In genomic region chr14:18210795-18211194, GRCm38 (mm10) we compare ENCODE assay signal across 8 mouse cellular contexts. TPM values are rescaled to one million over a fixed set of nuclear protein-coding genes. Genes with fewer than 3 reads are reported as not detected.
DNase-seq lines count a peak whose midpoint lies in the region; ATAC-seq and TF ChIP-seq lines count a peak whose summit lies in the region.

No protein-coding gene starts in this region.

- TF ChIP-seq CTCF in cortical plate, adult 2 months (IDR thresholded peaks at IDR 0.05; ENCODE audit: extremely low read depth, insufficient read depth, low read length): peak; percentile 40

- no peaks in the 10 kb centered on the region for H3K9me3 ChIP-seq in hindbrain, embryonic 14.5 days (ENCODE audit: control insufficient read depth, low read length)
- H3K9me3 ChIP-seq in midbrain, embryonic 11.5 days (ENCODE audit: control insufficient read depth, low read length): no peaks in the 10 kb centered on the region

- H3K4me2 ChIP-seq in hindbrain, embryonic 14.5 days (replicated peaks): no peak overlapping the region
- H3K4me2 ChIP-seq in midbrain, embryonic 11.5 days: no peak overlapping the region

- intact Hi-C loops in left cerebral cortex, postnatal 4 days (cut with DNase I): no loop called here

- H3K4me3 ChIP-seq in cortical plate, adult 2 months (ENCODE audit: insufficient read depth, low read length): no peak overlapping the region
- H3K4me3 ChIP-seq in hindbrain, embryonic 14.5 days (replicated peaks; ENCODE audit: low read length): no peak overlapping the region
- no peak overlapping the region for H3K4me3 ChIP-seq in midbrain, embryonic 11.5 days (ENCODE audit: low read depth, low read length)

- peak; percentile 53; the same call in 1 of the 2 replicates for ATAC-seq in hindbrain, embryonic 14.5 days (ENCODE audit: low FRiP score)
- ATAC-seq in midbrain, embryonic 11.5 days (ENCODE audit: low FRiP score): peak; percentile 70
- no peak for ATAC-seq in activated CD4-positive, CD25-positive, alpha-beta regulatory T cell, adult 4 months

- no peak for TF ChIP-seq POLR2A in cortical plate, adult 2 months (IDR thresholded peaks at IDR 0.05; ENCODE audit: extremely low read depth, insufficient read depth, low read length)

- WGBS in hindbrain, embryonic 14.5 days: 86% methylated on average over 3 of the region's 3 CpGs
- WGBS in midbrain, embryonic 11.5 days: 78% methylated on average over 3 of the region's 3 CpGs

- H3K27me3 ChIP-seq in hindbrain, embryonic 14.5 days (ENCODE audit: control insufficient read depth, insufficient read depth, low read length): no peaks in the 10 kb centered on the region
- no peaks in the 10 kb centered on the region for H3K27me3 ChIP-seq in midbrain, embryonic 11.5 days (ENCODE audit: control insufficient read depth, insufficient read depth, low read length)

- no peak overlapping the region for H3K9ac ChIP-seq in hindbrain, embryonic 14.5 days
- no peak overlapping the region for H3K9ac ChIP-seq in midbrain, embryonic 11.5 days (ENCODE audit: low read length)

- H3K36me3 ChIP-seq in hindbrain, embryonic 14.5 days (replicated peaks; ENCODE audit: control insufficient read depth, insufficient read depth): no peaks in the 10 kb centered on the region
- no peaks in the 10 kb centered on the region for H3K36me3 ChIP-seq in midbrain, embryonic 11.5 days (ENCODE audit: control insufficient read depth, insufficient read depth, low read length)

- H3K4me1 ChIP-seq in cortical plate, adult 2 months (ENCODE audit: control insufficient read depth, insufficient read depth, low read length): peaks cover 1% of the 10 kb centered on the region; the same call in 1 of the 2 replicates
- no peaks in the 10 kb centered on the region for H3K4me1 ChIP-seq in hindbrain, embryonic 14.5 days (replicated peaks; ENCODE audit: control insufficient read depth, insufficient read depth, low read length)
- no peaks in the 10 kb centered on the region for H3K4me1 ChIP-seq in midbrain, embryonic 11.5 days (ENCODE audit: control insufficient read depth, insufficient read depth, low read length)

- no peak overlapping the region for H3K27ac ChIP-seq in cortical plate, adult 2 months (ENCODE audit: insufficient read depth, low read length)
- no peak overlapping the region for H3K27ac ChIP-seq in hindbrain, embryonic 14.5 days
- no peak overlapping the region for H3K27ac ChIP-seq in midbrain, embryonic 11.5 days (ENCODE audit: low read depth, low read length)

- peak; percentile 42 for DNase-seq in left cerebral cortex, postnatal 4 days
- DNase-seq in left cerebral cortex, adult 8-10 months (ENCODE audit: low spot score in 2 of 2): no peak
- DNase-seq in hindbrain, embryonic 14.5 days (ENCODE audit: low spot score): peak; percentile 41
- no peak for DNase-seq in midbrain, embryonic 11.5 days (ENCODE audit: low spot score, missing footprints)
- DNase-seq in frontal cortex, postnatal 10 days (ENCODE audit: low spot score in 2 of 2): no peak
- no peak for DNase-seq in gastrocnemius, adult 8-10 months (ENCODE audit: low spot score in 2 of 2)

RNA-seq across cellular contexts. Expression of gene Nr1d2, which starts 28.1 kb away (rescaled TPM):
- 10 to 100 TPM; 28.1 to 29.5 TPM for total RNA-seq in left cerebral cortex, postnatal 4 days (2021)
- total RNA-seq in left cerebral cortex, adult 8-10 months (2022): 100 to 1,000 TPM in 2 of 4 experiments, 10 to 100 TPM in 2; 95.3 to 114 (median 105) TPM
- polyA plus RNA-seq in cortical plate, adult 2 months (2012; rRNA removed): 58.5 and 60.2 TPM in 2 replicates
- polyA plus RNA-seq in hindbrain, embryonic 14.5 days (2014; fragmentation: Nextera tagmentation; extraction: Ambion mirVana): 7.9 and 9.7 TPM in 2 replicates
- 4.9 and 5.2 TPM in 2 replicates for polyA plus RNA-seq in midbrain, embryonic 11.5 days (2014; fragmentation: Nextera tagmentation; extraction: Ambion mirVana)
- polyA plus RNA-seq in activated CD4-positive, CD25-positive, alpha-beta regulatory T cell, adult 4 months (2017; shearing (Covaris generic)): 10 to 100 TPM; 11.0 to 12.2 TPM
- total RNA-seq in gastrocnemius, adult 8-10 months (2022): 10 to 100 TPM; 82.6 to 91.5 (median 86.0) TPM

Comparison
In these comparisons a context has a peak if more than half of its experiments do, and no peak if none do; other contexts are left out.
1. DNase-seq: peak in left cerebral cortex, postnatal 4 days (single experiment) and hindbrain, embryonic 14.5 days (single experiment); none in left cerebral cortex, adult 8-10 months (0 of 2), midbrain, embryonic 11.5 days (single experiment), frontal cortex, postnatal 10 days (0 of 2) and gastrocnemius, adult 8-10 months (0 of 2).